Mouse (Mus musculus) cerebellum, adult 9-11 months (tissue): ENCODE results near the gene Dcps.

Source experiments
- DNase-seq: peaks from one replicate; pipeline ENCODE4 v3.0.0; 2022

The Dcps gene

DNA sequence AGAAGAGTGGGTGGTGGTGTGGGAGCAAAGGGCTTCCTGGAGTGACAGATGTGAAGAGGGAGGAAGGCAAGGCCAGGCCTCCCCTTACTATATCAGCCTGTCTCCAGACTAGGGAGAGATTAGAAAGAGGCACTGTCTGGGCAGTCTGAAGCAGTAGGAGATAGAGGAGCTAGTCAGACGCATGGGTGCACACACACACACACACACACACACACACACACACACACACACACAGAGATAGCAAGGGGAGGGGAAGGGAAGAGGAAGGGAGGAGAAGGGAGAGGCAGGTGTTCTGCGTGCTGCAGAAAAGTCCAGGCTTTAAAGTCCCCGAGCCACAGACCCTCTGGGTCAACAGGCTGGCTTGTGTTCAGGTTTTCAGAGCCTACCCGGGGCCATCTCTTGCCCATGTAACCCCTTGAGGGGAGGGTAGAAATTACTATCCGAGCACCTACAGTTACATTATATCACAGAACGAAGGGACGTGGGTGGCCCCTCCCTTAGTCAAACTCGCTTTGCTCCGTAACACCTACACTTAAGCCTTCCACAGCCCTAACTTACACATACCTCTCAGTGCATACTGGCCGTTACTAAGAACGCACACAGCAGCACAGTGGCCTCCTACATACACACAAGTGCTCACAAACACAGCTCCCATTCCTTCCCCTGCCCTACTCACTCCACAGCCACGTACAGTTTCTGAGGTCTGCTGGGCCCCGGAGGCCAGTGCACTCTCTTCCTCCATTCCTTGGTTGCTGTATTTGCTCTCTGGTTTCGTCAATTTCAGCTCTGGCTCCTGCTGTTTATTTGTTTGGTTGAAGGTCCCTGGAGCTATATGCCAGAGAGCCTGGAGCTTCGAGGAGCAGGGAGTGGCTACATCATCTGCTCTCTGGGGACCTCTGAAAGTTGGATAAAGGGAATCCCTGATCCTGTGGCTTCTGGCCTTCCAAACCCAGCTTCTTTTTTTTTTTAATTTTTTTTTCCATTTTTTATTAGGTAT is 69.7 kb downstream of the Dcps start:
- peak; percentile 6 for DNase-seq

DNA sequence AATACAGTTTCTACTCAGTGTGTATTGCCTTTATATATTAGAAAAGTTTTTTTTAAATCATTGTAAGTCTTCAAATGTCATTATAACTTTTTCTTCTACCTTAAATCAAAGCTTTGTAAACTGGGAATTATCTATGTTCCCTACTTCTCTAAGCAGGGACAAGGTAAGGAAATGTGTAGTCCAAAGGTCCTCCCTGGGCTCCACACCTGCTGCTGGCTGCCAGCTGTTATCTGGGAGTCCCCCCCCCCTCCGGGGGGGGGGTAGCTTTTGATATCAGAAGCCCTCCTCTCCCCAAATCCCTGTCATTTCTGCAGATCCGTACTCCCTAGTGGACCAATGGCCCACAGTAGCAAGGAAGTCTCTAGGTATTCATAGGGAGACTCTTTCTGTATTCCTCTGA is 70.4 kb downstream of the Dcps start:
- DNase-seq: no peak

DNA sequence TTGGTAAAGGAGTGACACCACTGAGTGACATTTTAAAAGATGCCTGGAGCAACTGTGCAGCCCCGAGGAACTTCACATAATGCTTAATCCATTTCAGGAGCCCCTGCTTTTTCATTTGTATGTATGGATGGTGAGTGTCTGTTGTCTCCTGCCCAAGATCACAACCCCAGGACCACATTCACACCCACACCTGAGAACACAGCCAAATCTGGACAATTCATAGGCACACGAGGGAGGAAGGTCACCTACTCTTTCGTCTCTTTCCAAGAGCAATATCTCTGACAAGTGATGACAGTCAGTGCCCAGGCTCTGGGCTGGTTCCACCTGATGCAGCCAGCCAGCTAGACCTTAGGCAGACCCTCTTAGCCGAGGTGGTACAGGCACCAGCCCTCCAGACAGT is 71.2 kb downstream of the Dcps start:
- DNase-seq: no peak

DNA sequence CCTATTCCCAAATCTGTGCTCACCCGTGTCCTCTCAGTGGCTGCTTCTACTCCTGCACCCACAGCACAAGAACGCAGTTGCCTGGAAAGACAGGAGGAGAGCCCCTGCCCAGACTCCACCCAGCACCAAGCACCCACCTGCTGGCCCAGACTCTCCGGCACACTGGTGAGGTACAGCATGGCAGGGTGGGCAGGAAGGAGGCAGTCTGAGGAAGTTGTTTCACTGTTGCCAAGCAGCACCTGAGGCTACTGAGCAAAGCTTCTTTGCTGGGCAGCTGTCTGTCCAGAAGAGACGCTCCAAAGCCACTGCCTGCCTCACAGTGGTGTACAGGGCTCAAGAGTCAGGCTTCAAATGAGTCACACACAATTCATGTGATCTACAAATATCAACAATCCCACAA is 77.1 kb downstream of the Dcps start:
- no peak for DNase-seq

DNA sequence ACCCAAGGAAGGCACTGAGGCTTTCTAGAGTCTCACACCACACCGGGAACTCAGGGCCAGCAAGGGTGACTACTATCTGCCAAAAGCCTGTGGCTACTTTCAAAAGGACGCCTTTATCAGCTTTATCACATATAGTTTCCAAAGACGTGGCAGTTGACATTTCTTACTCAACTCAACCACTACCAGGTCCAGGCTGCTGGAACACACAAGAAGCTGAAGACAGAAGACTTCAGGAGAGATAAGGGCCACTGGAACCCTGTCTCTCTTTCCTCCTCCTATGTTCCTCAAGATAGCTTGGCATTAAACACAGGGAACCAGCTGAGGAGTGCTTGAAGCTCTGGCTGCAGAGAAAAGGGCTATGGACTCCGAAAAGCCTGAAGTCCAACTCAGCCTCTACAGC is 78.0 kb downstream of the Dcps start:
- DNase-seq: no peak

DNA sequence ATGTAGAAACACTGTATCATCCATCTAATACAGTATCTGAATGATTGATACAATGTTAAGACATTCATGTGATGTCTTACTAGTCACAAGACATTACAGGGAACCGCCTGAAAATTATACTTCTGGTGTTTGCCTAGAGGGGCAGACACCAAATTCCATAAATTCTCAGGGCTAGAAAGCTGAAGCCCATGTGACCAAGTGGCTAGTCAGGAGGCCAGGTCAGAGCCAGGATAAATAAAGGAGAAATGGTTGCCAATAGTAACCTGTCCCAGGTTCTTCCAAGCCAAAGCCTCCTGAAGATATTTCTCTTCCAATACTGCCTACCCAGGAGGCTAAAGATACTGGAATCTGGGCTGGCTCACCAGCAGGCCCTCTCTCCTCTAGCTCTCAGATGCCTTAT is 80.1 kb downstream of the Dcps start:
- no peak for DNase-seq

DNA sequence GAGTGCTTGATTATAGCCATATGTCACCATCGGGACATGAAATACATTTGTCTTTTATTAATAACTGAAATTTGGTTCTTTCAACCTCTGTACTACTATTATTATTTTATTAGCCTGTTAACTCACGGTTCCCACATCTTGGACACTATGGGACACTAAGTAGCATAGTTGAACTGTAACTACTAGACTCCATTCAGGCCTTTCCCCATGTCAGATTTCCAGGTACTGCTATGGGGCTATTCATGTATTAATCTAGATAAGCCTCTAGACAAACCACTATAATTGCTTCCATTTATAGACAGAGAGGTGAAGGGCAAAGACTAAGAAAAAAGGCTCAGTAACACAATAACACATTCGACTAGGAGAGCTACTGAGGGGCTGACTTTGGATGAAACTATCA is 82.5 kb downstream of the Dcps start:
- no peak for DNase-seq

DNA sequence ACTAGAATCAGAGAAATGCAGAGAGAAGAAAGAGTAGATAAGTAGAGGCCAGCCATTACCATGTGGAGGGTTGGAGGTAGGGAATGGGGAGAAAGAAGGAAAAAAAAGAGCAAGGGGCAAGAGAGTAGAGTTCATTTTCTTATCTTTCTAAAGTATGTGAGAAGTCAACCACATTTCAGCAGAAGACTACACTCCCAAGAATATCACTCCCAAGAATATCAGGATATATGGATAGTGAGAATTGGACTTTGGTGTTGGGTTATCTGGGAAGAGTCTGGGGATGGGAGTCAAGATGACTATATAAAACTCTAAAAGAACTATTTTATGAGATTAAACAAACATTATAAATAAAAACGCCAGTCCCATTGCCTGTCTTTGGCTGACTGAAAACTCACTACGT is 83.0 kb downstream of the Dcps start:
- DNase-seq: no peak
